Mouse (Mus musculus) liver, adult 2 months (tissue): ENCODE measurements around the gene Mlh1. TPM values are rescaled to one million over a fixed set of nuclear protein-coding genes. Genes with fewer than 3 reads are reported as not detected.
A peak's percentile ranks its signal among the peaks of the same experiment; 100 is the strongest.

Experiments used
- DNase-seq: peaks from one replicate; pipeline ENCODE4 v3.0.0-alpha.2; 2011; ENCODE audit warnings: low read depth, low spot score; ENCODE audit errors: extremely low read depth
- H3K27ac ChIP-seq: fragments of 200-500 bp; replicated peaks from 2 replicates; pipeline ENCODE4 v1.5.1; 2012; ENCODE audit warnings: low read depth, mild to moderate bottlenecking, control low read depth, inconsistent platforms, low read length; ENCODE audit not compliant: insufficient read depth
- H3K27me3 ChIP-seq: fragments of 200-500 bp; 2 replicates; pipeline ENCODE4 v1.6.1; 2012; ENCODE audit warnings: mild to moderate bottlenecking, moderate library complexity, low read length, inconsistent platforms; ENCODE audit not compliant: control insufficient read depth, insufficient read depth
- H3K36me3 ChIP-seq: fragments of 200-500 bp; 2 replicates; pipeline ENCODE4 v1.6.1; 2012; ENCODE audit warnings: low read length, inconsistent platforms; ENCODE audit not compliant: control insufficient read depth, insufficient read depth
- H3K4me1 ChIP-seq: fragments of 200-500 bp; 2 replicates; pipeline ENCODE4 v1.6.1; 2011; ENCODE audit warnings: low read length; ENCODE audit not compliant: control insufficient read depth, insufficient read depth
- H3K4me3 ChIP-seq: fragments of 200-500 bp; 2 replicates; pipeline ENCODE4 v1.5.1; 2011; ENCODE audit warnings: low read depth, mild to moderate bottlenecking, control low read depth, low read length, moderate library complexity; ENCODE audit not compliant: insufficient read depth
- H3K79me2 ChIP-seq: fragments of 200-500 bp; 2 replicates; pipeline ENCODE4 v1.6.1; 2012; ENCODE audit warnings: inconsistent platforms, mild to moderate bottlenecking, low read length, moderate library complexity; ENCODE audit not compliant: control insufficient read depth, insufficient read depth
- H3K9ac ChIP-seq: fragments of 200-500 bp; 2 replicates; pipeline ENCODE4 v1.6.1; 2012; ENCODE audit warnings: low read depth, mild to moderate bottlenecking, control low read depth, inconsistent platforms, low read length
- CTCF ChIP-seq: fragments of 200-500 bp; IDR thresholded peaks from 2 replicates; pipeline ENCODE4 v1.5.1; 2011; ENCODE audit warnings: low read depth, low read length, control low read depth
- POLR2A ChIP-seq: fragments of 200-500 bp; IDR thresholded peaks from 2 replicates; pipeline ENCODE4 v1.6.1; 2011; ENCODE audit warnings: low read length, control low read depth; ENCODE audit not compliant: insufficient read depth; ENCODE audit errors: extremely low read depth
- WGBS: fragments of 180-500 bp; shearing (Covaris S2); methylation state at CpG from one replicate; pipeline ENCODE4 v1.1.7; 2018; 5-methylcytosine and 5-hydroxymethylcytosine counted together
- polyA plus RNA-seq: library from polyadenylated mRNA; depleted of rRNA; stranded (reverse); fragments of >200 nt; gene quantifications from 2 replicates; pipeline ENCODE4 v1.2.3, GENCODE M21; 2012
- total RNA-seq: library from RNA; depleted of rRNA; stranded (reverse); fragments of >200 nt; gene quantifications from 2 replicates; pipeline ENCODE4 v1.2.3, GENCODE M21; 2014

Mlh1 gene
- total and polyA plus RNA-seq, 2 experiments = 8.8 to 13.9 TPM

GRCm38 (mm10) chr9:111211122-111212041 is 60.2 kb downstream of the Mlh1 start:
- 31% methylated on average over 10 of the region's 10 CpGs for WGBS
- Histone ChIP-seq H3K4me1 (peaks cover 22% of the 10 kb centered on the region), H3K9ac (no peak overlapping the region), H3K36me3 (peaks cover 24% of the 10 kb centered on the region), H3K27me3 (no peaks in the 10 kb centered on the region), H3K27ac (peak overlapping the region; percentile 65), H3K79me2 (no peaks in the 10 kb centered on the region), H3K4me3 (no peak overlapping the region)
- peak; percentile 89 for DNase-seq
- TF ChIP-seq POLR2A (no peak), CTCF (no peak)

- DNase-seq = peak; percentile 18
- Histone ChIP-seq H3K4me1 (peaks cover 22% of the 10 kb centered on the region), H3K36me3 (peaks cover 24% of the 10 kb centered on the region), H3K79me2 (no peaks in the 10 kb centered on the region), H3K27me3 (no peaks in the 10 kb centered on the region), H3K27ac (no peak overlapping the region), H3K4me3 (no peak overlapping the region), H3K9ac (no peak overlapping the region)
- WGBS = 88% methylated on average over 4 of the region's 4 CpGs
- TF ChIP-seq CTCF = no peak
- TF ChIP-seq POLR2A = no peak
Measured at GRCm38 (mm10) chr9:111210412-111210811, 61.2 kb downstream of the Mlh1 start.

GRCm38 (mm10) chr9:111209158-111209699 is 62.4 kb downstream of the Mlh1 start:
- no peak overlapping the region for H3K4me3 ChIP-seq
- H3K9ac ChIP-seq = no peak overlapping the region
- WGBS = 87% methylated on average over 7 of the region's 7 CpGs
- no peak for TF ChIP-seq CTCF
- no peaks in the 10 kb centered on the region for H3K79me2 ChIP-seq
- peaks cover 20% of the 10 kb centered on the region for H3K36me3 ChIP-seq
- peaks cover 22% of the 10 kb centered on the region for H3K4me1 ChIP-seq
- H3K27ac ChIP-seq = no peak overlapping the region
- no peaks in the 10 kb centered on the region for H3K27me3 ChIP-seq
- peak; percentile 54 for DNase-seq

GRCm38 (mm10) chr9:111208185-111208584 is 63.4 kb downstream of the Mlh1 start:
- H3K36me3 ChIP-seq = peaks cover 23% of the 10 kb centered on the region
- H3K27ac ChIP-seq = no peak overlapping the region
- no peak for TF ChIP-seq CTCF
- no peak for TF ChIP-seq POLR2A
- no peak overlapping the region for H3K4me3 ChIP-seq
- WGBS = 99% methylated on average over 3 of the region's 3 CpGs
- no peak for DNase-seq
- no peak overlapping the region for H3K9ac ChIP-seq
- no peaks in the 10 kb centered on the region for H3K27me3 ChIP-seq
- H3K4me1 ChIP-seq = peaks cover 22% of the 10 kb centered on the region
- no peaks in the 10 kb centered on the region for H3K79me2 ChIP-seq

GRCm38 (mm10) chr9:111207683-111208082 is 63.9 kb downstream of the Mlh1 start:
- H3K4me1 ChIP-seq = peaks cover 22% of the 10 kb centered on the region
- H3K27ac ChIP-seq = no peak overlapping the region
- no peak overlapping the region for H3K9ac ChIP-seq
- H3K27me3 ChIP-seq = no peaks in the 10 kb centered on the region
- no peak for TF ChIP-seq POLR2A
- no peak for TF ChIP-seq CTCF
- WGBS = 83% methylated on average over 3 of the region's 3 CpGs
- H3K36me3 ChIP-seq = peaks cover 25% of the 10 kb centered on the region
- no peaks in the 10 kb centered on the region for H3K79me2 ChIP-seq
- no peak for DNase-seq
- H3K4me3 ChIP-seq = no peak overlapping the region
